Mouse (Mus musculus) kidney, adult 2 months (tissue): ENCODE data around the gene 4921517D22Rik.

Experiments used
- CTCF ChIP-seq: fragments of 200-500 bp; conservative IDR thresholded peaks from 2 replicates; pipeline ENCODE4 v1.5.1; 2011; ENCODE audit warnings: low read depth, mild to moderate bottlenecking, control low read depth, low read length, moderate library complexity, mixed read lengths; ENCODE audit not compliant: insufficient read depth, insufficient read length
- POLR2A ChIP-seq: fragments of 200-500 bp; IDR thresholded peaks from one replicate; pipeline ENCODE4 v1.6.1; 2011; ENCODE audit warnings: low read depth, low read length, control low read depth

GRCm38 (mm10) chr13:59726139-59726867 is 32.4 kb upstream of the 4921517D22Rik start:
- TF ChIP-seq POLR2A (no peak), CTCF (no peak)
